Mouse (Mus musculus) bone marrow macrophage, adult 2 months (primary cell): Measurements from ENCODE around the gene Frmd4a.

Experiments
- CTCF ChIP-seq: IDR thresholded peaks from 2 replicates; pipeline ENCODE4 v1.5.1; 2012; ENCODE audit warnings: low read depth, mild to moderate bottlenecking, low read length, moderate library complexity
- POLR2A ChIP-seq: IDR thresholded peaks from 2 replicates; pipeline ENCODE4 v1.6.1; 2012; ENCODE audit warnings: mild to moderate bottlenecking, low read depth, low read length, borderline replicate concordance

DNA sequence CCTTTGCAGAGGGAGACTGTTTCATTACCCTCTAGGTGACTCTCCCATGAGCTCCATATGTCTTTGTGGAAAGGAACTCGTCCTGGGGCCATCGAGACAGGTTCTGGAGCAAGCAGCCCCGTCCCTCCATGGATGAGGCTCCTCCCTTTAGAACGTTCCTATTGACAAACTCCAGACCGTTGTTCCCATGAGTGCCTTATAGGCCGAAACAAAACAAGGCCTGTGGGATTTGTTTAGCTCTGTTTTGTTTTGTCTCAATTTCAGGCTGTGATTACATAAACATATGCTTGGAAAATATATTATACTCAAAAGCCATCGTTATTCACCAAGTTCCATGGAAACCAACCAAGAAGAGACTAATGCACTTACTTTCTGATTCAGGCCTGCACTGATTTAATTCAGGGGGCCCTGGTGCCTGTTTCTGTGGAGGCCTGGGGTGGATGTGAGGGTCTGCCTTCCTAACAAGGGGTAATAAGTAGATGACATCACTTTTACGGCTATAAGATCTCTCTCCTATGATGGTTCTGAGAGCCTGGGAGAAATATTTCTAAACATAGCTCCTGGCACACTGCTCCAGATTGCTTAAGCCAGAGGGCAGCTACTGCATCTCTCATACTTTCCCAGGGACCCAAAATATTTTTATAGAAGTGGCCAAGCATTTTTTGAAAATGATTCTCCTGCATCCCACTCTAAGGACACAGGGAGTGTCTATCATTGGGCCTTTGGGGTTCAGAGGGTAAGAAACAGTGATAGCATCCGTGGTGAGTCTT lies 308.9 kb downstream of the Frmd4a start:
- TF ChIP-seq CTCF, result no peak
- TF ChIP-seq POLR2A, result no peak
